Mouse (Mus musculus): Measurements from ENCODE around the gene Cacna1i.

DNA sequence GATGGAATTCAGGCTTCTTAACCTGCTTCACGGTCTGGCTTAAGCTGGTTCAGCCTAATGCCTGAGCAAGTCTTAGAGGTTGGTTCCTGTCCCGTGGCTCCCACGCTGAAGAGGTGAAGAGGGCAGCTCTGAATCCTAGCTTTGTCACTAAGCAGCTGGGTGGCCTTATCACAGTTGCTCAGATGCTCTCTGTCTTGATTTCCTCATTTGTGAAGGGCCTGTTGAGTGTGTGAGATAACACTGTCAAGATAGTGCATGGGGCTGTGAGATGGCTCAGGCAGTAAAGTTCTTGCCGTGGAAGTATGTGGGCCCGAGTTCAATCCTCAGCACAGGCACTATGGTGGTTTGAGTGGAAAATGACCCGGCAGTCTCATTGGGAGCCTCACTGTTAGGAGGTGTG lies 153.2 kb downstream of the Cacna1i start:
- no peak for TF ChIP-seq POLR2A (IDR thresholded peaks at IDR 0.05; ENCODE audit: control insufficient read depth, extremely low read depth, insufficient read depth, low read length, poor library complexity)
- no peak for TF ChIP-seq CTCF (IDR thresholded peaks at IDR 0.05; ENCODE audit: borderline replicate concordance, control insufficient read depth, extremely low read depth, insufficient read depth, low read length, poor library complexity)
